Mouse (Mus musculus) liver, embryonic 14.5 days (tissue): ENCODE measurements around the gene Mylk. TPM values are rescaled to one million over a fixed set of nuclear protein-coding genes. Genes with fewer than 3 reads are reported as not detected.
"Not testable (repeated sequence)": the region's sequence is repeated elsewhere in the genome, so short reads cannot be mapped to it uniquely, and the experiment has no call there.

Source experiments
- ATAC-seq: fragments of 200-750 bp; cut with Nextera tagmentation; 2 replicates; pipeline ENCODE4 v1.8.0; 2017; ENCODE audit warnings: moderate number of reproducible peaks, mild to moderate bottlenecking, moderate library complexity; ENCODE audit not compliant: insufficient read depth
- DNase-seq, 3 experiments: peaks; one replicate each; pipeline ENCODE4 v3.0.0-alpha.2; 2012 to 2013; ENCODE audit warnings: low read depth in 3 of 3, low spot score in 3 of 3
- H3K27ac ChIP-seq: fragments of 300-500 bp; sonication (generic); 2 replicates; pipeline ENCODE4 v1.5.1; 2014; ENCODE audit warnings: moderate library complexity, mild to moderate bottlenecking, control low read depth, inconsistent platforms
- H3K27me3 ChIP-seq: fragments of 300-500 bp; sonication (generic); 2 replicates; pipeline ENCODE4 v1.6.1; 2014; ENCODE audit warnings: mild to moderate bottlenecking, low read length, moderate library complexity; ENCODE audit not compliant: control insufficient read depth, insufficient read depth
- H3K36me3 ChIP-seq: fragments of 300-500 bp; sonication (generic); replicated peaks from 2 replicates; pipeline ENCODE4 v1.6.1; 2014; ENCODE audit warnings: low read depth; ENCODE audit not compliant: control insufficient read depth, insufficient read depth
- H3K4me1 ChIP-seq, 2 experiments: fragments of 200-500 bp in 1 of 2; fragments of 300-500 bp in 1 of 2; sonication (generic) in 1 of 2; replicated peaks; 2 replicates each; pipeline ENCODE4 v1.6.1; 2012 to 2014; ENCODE audit warnings: antibody characterized with exemption in 1 of 2, inconsistent platforms in 1 of 2, low read length in 1 of 2; ENCODE audit not compliant: control insufficient read depth in 2 of 2, insufficient read depth in 2 of 2
- H3K4me2 ChIP-seq: fragments of 300-500 bp; sonication (generic); 2 replicates; pipeline ENCODE4 v1.6.1; 2014; ENCODE audit warnings: low read depth, mild to moderate bottlenecking, control low read depth, moderate library complexity
- H3K4me3 ChIP-seq, 2 experiments: fragments of 200-500 bp in 1 of 2; fragments of 300-500 bp in 1 of 2; sonication (generic) in 1 of 2; 2 replicates each; pipeline ENCODE4 v1.5.1; 2012 to 2014; ENCODE audit warnings: low read depth in 2 of 2, low read length in 2 of 2, mild to moderate bottlenecking in 2 of 2, control low read depth in 1 of 2, inconsistent platforms in 1 of 2, moderate library complexity in 1 of 2; ENCODE audit not compliant: insufficient read depth in 1 of 2
- H3K9ac ChIP-seq: fragments of 300-500 bp; sonication (generic); replicated peaks from 2 replicates; pipeline ENCODE4 v1.6.1; 2014; ENCODE audit warnings: mild to moderate bottlenecking, control low read depth, moderate library complexity
- H3K9me3 ChIP-seq: fragments of 300-500 bp; sonication (generic); 2 replicates; pipeline ENCODE4 v1.6.1; 2016; ENCODE audit warnings: low read length, mixed read lengths; ENCODE audit not compliant: control insufficient read depth
- CTCF ChIP-seq: IDR thresholded peaks from 2 replicates; pipeline ENCODE4 v1.5.1; 2016; ENCODE audit warnings: antibody characterized with exemption, low read depth, control low read depth
- EP300 ChIP-seq: IDR thresholded peaks from 2 replicates; pipeline ENCODE4 v1.6.1; 2016; ENCODE audit warnings: antibody characterized with exemption, low read depth
- WGBS: fragments of 180-500 bp; shearing (Covaris S2); extraction: QIAGEN DNeasy Blood & Tissue Kit; methylation state at CpG from one replicate; pipeline ENCODE4 v1.1.7; 2014; ENCODE audit not compliant: insufficient replicate concordance; 5-methylcytosine and 5-hydroxymethylcytosine counted together
- polyA plus RNA-seq, 2 experiments: library from polyadenylated mRNA; depleted of rRNA in 1 of 2; stranded (reverse) in 1 of 2; unstranded in 1 of 2; fragments of >200 nt; fragmentation: Nextera tagmentation in 1 of 2; extraction: Ambion mirVana in 1 of 2; gene quantifications; 2 replicates each; pipeline versions ENCODE4 v1.2.1 to v1.2.3; 2012 to 2014

The Mylk gene
- polyA plus RNA-seq, 2 experiments: 4.4 to 5.4 TPM

GRCm38 (mm10) chr16:34801222-34801621, 56.2 kb downstream of the Mylk start:
- Histone ChIP-seq H3K36me3 (no peaks in the 10 kb centered on the region), H3K27ac (no peak overlapping the region), H3K27me3 (no peaks in the 10 kb centered on the region), H3K4me3 (no peak overlapping the region), H3K9me3 (no peaks in the 10 kb centered on the region), H3K4me1 (peaks cover 0 to 2% of the 10 kb centered on the region in 2 experiments; a peak in 1 of 4 replicates), H3K4me2 (no peak overlapping the region), H3K9ac (no peak overlapping the region)
- DNase-seq: no peak
- no peak for ATAC-seq
- TF ChIP-seq CTCF: no peak
- TF ChIP-seq EP300: no peak
- WGBS: 55% methylated on average over 5 of the region's 5 CpGs

GRCm38 (mm10) chr16:34804286-34805010, 59.4 kb downstream of the Mylk start:
- no peak overlapping the region for H3K27ac ChIP-seq
- H3K36me3 ChIP-seq: no peaks in the 10 kb centered on the region
- peaks cover 0 to 5% of the 10 kb centered on the region in 2 experiments; a peak in 1 of 4 replicates for H3K4me1 ChIP-seq
- TF ChIP-seq EP300 (no peak), CTCF (no peak)
- no peak overlapping the region for H3K9ac ChIP-seq
- no peak overlapping the region for H3K4me2 ChIP-seq
- WGBS: 48% methylated on average over 11 of the region's 11 CpGs
- no peak overlapping the region for H3K4me3 ChIP-seq
- H3K27me3 ChIP-seq: no peaks in the 10 kb centered on the region
- ATAC-seq (no peak), DNase-seq (no peak)
- H3K9me3 ChIP-seq: no peaks in the 10 kb centered on the region

GRCm38 (mm10) chr16:34806883-34807767, 62.1 kb downstream of the Mylk start:
- H3K4me2 ChIP-seq: peak overlapping the region; percentile 33
- WGBS: 53% methylated on average over 16 of the region's 16 CpGs
- ATAC-seq (no peak), DNase-seq (peak in 1 of 3 experiments; percentile 5)
- H3K9ac ChIP-seq: no peak overlapping the region; the same call in 1 of the 2 replicates
- TF ChIP-seq CTCF (no peak), EP300 (no peak)
- no peaks in the 10 kb centered on the region for H3K9me3 ChIP-seq
- peaks cover 0 to 5% of the 10 kb centered on the region in 2 experiments; a peak in 1 of 4 replicates for H3K4me1 ChIP-seq
- H3K36me3 ChIP-seq: no peaks in the 10 kb centered on the region
- no peak overlapping the region; a peak in 1 of 4 replicates for H3K4me3 ChIP-seq
- no peak overlapping the region for H3K27ac ChIP-seq
- no peaks in the 10 kb centered on the region for H3K27me3 ChIP-seq

GRCm38 (mm10) chr16:34807768-34808275, 62.8 kb downstream of the Mylk start:
- Histone ChIP-seq H3K27ac (no peak overlapping the region), H3K36me3 (no peaks in the 10 kb centered on the region), H3K4me1 (peaks cover 0 to 5% of the 10 kb centered on the region in 2 experiments; a peak in 1 of 4 replicates), H3K9me3 (no peaks in the 10 kb centered on the region), H3K4me3 (no peak overlapping the region), H3K27me3 (no peaks in the 10 kb centered on the region), H3K4me2 (peak overlapping the region; percentile 33), H3K9ac (no peak overlapping the region)
- no peak for ATAC-seq
- no peak for TF ChIP-seq EP300
- no peak for TF ChIP-seq CTCF
- DNase-seq: no peak
- WGBS: 48% methylated on average over 11 of the region's 11 CpGs

- Histone ChIP-seq H3K27me3 (no peaks in the 10 kb centered on the region), H3K27ac (no peak overlapping the region), H3K4me2 (no peak overlapping the region), H3K4me3 (no peak overlapping the region), H3K9ac (no peak overlapping the region), H3K9me3 (no peaks in the 10 kb centered on the region), H3K36me3 (no peaks in the 10 kb centered on the region), H3K4me1 (peaks cover 0 to 3% of the 10 kb centered on the region in 2 experiments; a peak in 1 of 4 replicates)
- no peak for DNase-seq
- TF ChIP-seq CTCF: no peak
- TF ChIP-seq EP300: no peak
- ATAC-seq: no peak
- WGBS: 44% methylated on average over 2 of the region's 2 CpGs
Observed at GRCm38 (mm10) chr16:34812165-34812564, 67.2 kb downstream of the Mylk start.

- not testable (repeated sequence) for ATAC-seq, H3K9ac ChIP-seq, DNase-seq, H3K27ac ChIP-seq, H3K4me3 ChIP-seq, H3K9me3 ChIP-seq, H3K27me3 ChIP-seq, H3K4me1 ChIP-seq, H3K4me2 ChIP-seq, H3K36me3 ChIP-seq
Observed at GRCm38 (mm10) chr16:34813161-34813560, 68.2 kb downstream of the Mylk start.
